Mouse (Mus musculus): ENCODE results near the gene Ccdc184. TPM values are rescaled to one million over a fixed set of nuclear protein-coding genes. Genes with fewer than 3 reads are reported as not detected.

The Ccdc184 gene
- total and polyA plus RNA-seq, 3 experiments, result 0.52 TPM; not detected in 2

DNA sequence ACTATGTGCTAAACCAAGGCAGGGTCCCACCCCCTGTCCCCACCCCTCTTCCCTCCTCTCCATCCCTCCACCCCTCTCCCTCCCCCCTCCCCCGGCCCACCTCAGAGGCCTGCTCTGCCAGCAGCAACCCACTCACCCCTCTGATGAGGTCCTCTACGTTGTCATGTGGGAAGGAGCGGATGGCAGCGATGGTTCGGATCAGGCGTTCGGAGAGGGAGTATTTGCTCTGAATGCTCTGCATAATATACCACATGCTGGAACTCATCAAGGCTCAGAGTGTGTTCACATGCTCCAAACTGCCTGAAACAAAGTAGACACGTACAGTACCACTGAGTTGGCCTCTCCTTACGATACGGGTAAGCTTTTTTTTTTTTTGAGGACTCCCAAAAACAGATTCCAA is 24.4 kb upstream of the Ccdc184 start:
- H3K27me3 ChIP-seq (ENCODE audit: control insufficient read depth in 1 of 2, insufficient read depth in 2 of 2, low read length in 2 of 2), result no peaks in the 10 kb centered on the region
- H3K36me3 ChIP-seq (ENCODE audit: control insufficient read depth in 1 of 2, insufficient read depth in 2 of 2, low read length in 2 of 2), result peaks cover 6 to 15% of the 10 kb centered on the region in 2 experiments
- TF ChIP-seq MYB (IDR thresholded peaks at IDR 0.05; ENCODE audit: low read depth, low read length) (no peak), SIN3A (IDR thresholded peaks at IDR 0.05; ENCODE audit: low read length) (no peak)
- no peak overlapping the region for H3K27ac ChIP-seq (ENCODE audit: control insufficient read depth, low read depth, low read length)
- no peaks in the 10 kb centered on the region for H3K9me3 ChIP-seq (replicated peaks; ENCODE audit: insufficient read depth, low read length)
- peaks cover 9% of the 10 kb centered on the region for H3K79me2 ChIP-seq (ENCODE audit: control insufficient read depth, insufficient read depth, low read length, poor library complexity)
- H3K4me1 ChIP-seq (ENCODE audit: control insufficient read depth in 1 of 2, insufficient read depth in 2 of 2, low read length in 2 of 2), result peaks cover 6 to 13% of the 10 kb centered on the region in 2 experiments; a peak in 3 of 4 replicates
- DNase-seq (ENCODE audit: low read depth, low spot score), result no peak
- H3K4me3 ChIP-seq (ENCODE audit: control insufficient read depth in 1 of 2, insufficient read depth in 1 of 2, low read depth in 2 of 2, low read length in 2 of 2), result no peak overlapping the region
- H3K9ac ChIP-seq (ENCODE audit: control insufficient read depth, low read depth, low read length, poor library complexity, severe bottlenecking), result no peak overlapping the region

DNA sequence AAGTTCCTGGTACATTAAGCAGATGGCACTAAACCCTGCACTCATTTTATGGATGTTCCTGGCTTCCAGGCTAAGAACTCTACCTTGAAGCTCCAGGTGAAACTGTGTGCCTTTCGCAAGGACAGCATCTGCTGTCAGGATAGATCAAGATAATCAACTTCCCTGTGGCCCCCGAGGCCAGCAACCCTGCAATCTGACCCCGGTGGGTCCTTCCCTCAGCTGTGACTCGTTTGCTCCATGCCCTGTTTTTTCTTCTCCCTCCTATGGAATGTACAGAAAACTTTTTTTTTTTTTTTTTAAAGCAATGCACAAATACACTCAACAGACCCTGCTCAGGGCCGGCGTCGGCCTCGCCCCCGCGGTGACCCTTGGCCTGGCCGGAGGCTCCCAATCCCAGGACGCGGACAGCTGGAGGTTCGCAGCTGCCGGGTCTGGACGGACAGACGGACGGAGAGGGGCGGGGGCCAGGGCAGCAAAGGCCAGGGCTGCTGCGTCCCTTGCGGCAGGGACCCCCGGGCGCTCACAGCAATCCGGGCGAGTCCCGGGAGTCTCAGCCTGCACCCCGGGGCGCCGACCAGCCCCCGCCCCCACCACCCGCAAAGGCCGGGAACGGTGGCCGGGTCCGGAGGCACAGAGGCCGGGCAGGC is 22.0 kb upstream of the Ccdc184 start:
- Histone ChIP-seq H3K9ac (ENCODE audit: control insufficient read depth, low read depth, low read length, poor library complexity, severe bottlenecking) (peak overlapping the region; percentile 76), H3K27ac (ENCODE audit: control insufficient read depth, low read depth, low read length) (no peak overlapping the region), H3K27me3 (ENCODE audit: control insufficient read depth in 1 of 2, insufficient read depth in 2 of 2, low read length in 2 of 2) (peaks cover 0 to 1% of the 10 kb centered on the region in 2 experiments; a peak in 1 of 4 replicates), H3K4me1 (ENCODE audit: control insufficient read depth in 1 of 2, insufficient read depth in 2 of 2, low read length in 2 of 2) (peaks cover 6 to 11% of the 10 kb centered on the region in 2 experiments; a peak in 3 of 4 replicates), H3K36me3 (ENCODE audit: control insufficient read depth in 1 of 2, insufficient read depth in 2 of 2, low read length in 2 of 2) (peaks cover 6 to 9% of the 10 kb centered on the region in 2 experiments), H3K79me2 (ENCODE audit: control insufficient read depth, insufficient read depth, low read length, poor library complexity) (peaks cover 9% of the 10 kb centered on the region), H3K4me3 (ENCODE audit: control insufficient read depth in 1 of 2, insufficient read depth in 1 of 2, low read depth in 2 of 2, low read length in 2 of 2) (peak overlapping the region; percentile 54 to 57), H3K9me3 (replicated peaks; ENCODE audit: insufficient read depth, low read length) (no peaks in the 10 kb centered on the region)
- TF ChIP-seq ZNF384 (IDR thresholded peaks at IDR 0.05; ENCODE audit: low read depth, low read length), result peak; percentile 59
- TF ChIP-seq MAZ (IDR thresholded peaks at IDR 0.05; ENCODE audit: low read depth, low read length), result 0 out of 2 replicates have a peak, but pooled peaks have one; percentile 34
- TF ChIP-seq UBTF (IDR thresholded peaks at IDR 0.05; ENCODE audit: borderline replicate concordance, insufficient read depth, low read depth, low read length), result 0 out of 2 replicates have a peak, but pooled peaks have one; percentile 39
- no peak for TF ChIP-seq MXI1 (IDR thresholded peaks at IDR 0.05; ENCODE audit: low read depth, low read length)
- peak; percentile 55 for DNase-seq (ENCODE audit: low read depth, low spot score)

- H3K4me1 ChIP-seq (ENCODE audit: control insufficient read depth in 1 of 2, insufficient read depth in 2 of 2, low read length in 2 of 2), result peaks cover 6 to 11% of the 10 kb centered on the region in 2 experiments; a peak in 3 of 4 replicates
- peak overlapping the region; percentile 64 for H3K27ac ChIP-seq (ENCODE audit: control insufficient read depth, low read depth, low read length)
- H3K27me3 ChIP-seq (ENCODE audit: control insufficient read depth in 1 of 2, insufficient read depth in 2 of 2, low read length in 2 of 2), result peaks cover 0 to 1% of the 10 kb centered on the region in 2 experiments; a peak in 1 of 4 replicates
- peak overlapping the region; percentile 76 for H3K9ac ChIP-seq (ENCODE audit: control insufficient read depth, low read depth, low read length, poor library complexity, severe bottlenecking)
- no peaks in the 10 kb centered on the region for H3K9me3 ChIP-seq (replicated peaks; ENCODE audit: insufficient read depth, low read length)
- H3K4me3 ChIP-seq (ENCODE audit: control insufficient read depth in 1 of 2, insufficient read depth in 1 of 2, low read depth in 2 of 2, low read length in 2 of 2), result peak overlapping the region; percentile 54 to 57
- peak; percentile 99 for DNase-seq (ENCODE audit: low read depth, low spot score)
- H3K79me2 ChIP-seq (ENCODE audit: control insufficient read depth, insufficient read depth, low read length, poor library complexity), result peaks cover 9% of the 10 kb centered on the region
- H3K36me3 ChIP-seq (ENCODE audit: control insufficient read depth in 1 of 2, insufficient read depth in 2 of 2, low read length in 2 of 2), result peaks cover 5 to 6% of the 10 kb centered on the region in 2 experiments
- peak; percentile 77 for TF ChIP-seq TCF12 (IDR thresholded peaks at IDR 0.05; ENCODE audit: low read depth, low read length)
- no peak for TF ChIP-seq BHLHE40 (IDR thresholded peaks at IDR 0.05; ENCODE audit: borderline replicate concordance, low read depth, low read length)
- peak; percentile 9; the same call in 1 of the 2 replicates for TF ChIP-seq MAZ (IDR thresholded peaks at IDR 0.05; ENCODE audit: low read depth, low read length)
- no peak for TF ChIP-seq USF2 (IDR thresholded peaks at IDR 0.05; ENCODE audit: borderline replicate concordance in 1 of 2, insufficient read depth in 1 of 2, low read depth in 1 of 2, low read length in 2 of 2)
- TF ChIP-seq RAD21 (IDR thresholded peaks at IDR 0.05; ENCODE audit: low read depth, low read length), result no peak
- peak; percentile 65; the same call in 1 of the 2 replicates for TF ChIP-seq KAT2A (conservative IDR thresholded peaks at IDR 0.05; ENCODE audit: low read depth, low read length)
- peak; percentile 97 for TF ChIP-seq NELFE (IDR thresholded peaks at IDR 0.05; ENCODE audit: low read depth, low read length)
- peak in 1 of 2 experiments; percentile 47; a peak in 2 of 4 replicates for TF ChIP-seq EP300 (IDR thresholded peaks at IDR 0.05; ENCODE audit: low read depth in 1 of 2, low read length in 2 of 2)
- no peak for TF ChIP-seq GABPA (IDR thresholded peaks at IDR 0.05; ENCODE audit: low read depth, low read length)
- peak; percentile 84 for TF ChIP-seq MXI1 (IDR thresholded peaks at IDR 0.05; ENCODE audit: low read depth, low read length)
- peak; percentile 88; the same call in 1 of the 2 replicates for TF ChIP-seq SIN3A (IDR thresholded peaks at IDR 0.05; ENCODE audit: low read length)
- no peak for TF ChIP-seq TAL1 (IDR thresholded peaks at IDR 0.05; ENCODE audit: low read length)
- peak; percentile 99 for TF ChIP-seq JUND (IDR thresholded peaks at IDR 0.05; ENCODE audit: low read depth, low read length)
- peak; percentile 8; the same call in 1 of the 2 replicates for TF ChIP-seq SMC3 (IDR thresholded peaks at IDR 0.05; ENCODE audit: low read depth, low read length)
- peak; percentile 91 for TF ChIP-seq NRF1 (IDR thresholded peaks at IDR 0.05; ENCODE audit: insufficient read depth, low read depth, low read length, poor library complexity, severe bottlenecking)
- peak; percentile 87 to 99 for TF ChIP-seq POLR2A (IDR thresholded peaks at IDR 0.05; ENCODE audit: control insufficient read depth in 1 of 2, insufficient read depth in 1 of 2, low read depth in 1 of 2, low read length in 2 of 2, poor library complexity in 1 of 2)
- TF ChIP-seq MAFK (IDR thresholded peaks at IDR 0.05; ENCODE audit: borderline replicate concordance, low read depth, low read length), result no peak
- no peak for TF ChIP-seq E2F4 (IDR thresholded peaks at IDR 0.05; ENCODE audit: borderline replicate concordance, low read depth, low read length)
- TF ChIP-seq ZKSCAN1 (IDR thresholded peaks at IDR 0.05; ENCODE audit: low read depth, low read length), result no peak
These were observed 21.3 kb upstream of the Ccdc184 start for GRCm38 (mm10) chr15:98145559-98146181.

Data from MEL (cell line).